Mouse (Mus musculus) embryonic facial prominence, embryonic 11.5 days (tissue): ENCODE results near the gene Pfn4. TPM values are rescaled to one million over a fixed set of nuclear protein-coding genes. Genes with fewer than 3 reads are reported as not detected.
"Not testable (repeated sequence)": the region's sequence is repeated elsewhere in the genome, so short reads cannot be mapped to it uniquely, and the experiment has no call there.

ENCODE experiments used
- ATAC-seq: fragments of 200-750 bp; cut with Nextera tagmentation; replicated peaks from 2 replicates; pipeline ENCODE4 v1.8.0; 2017; ENCODE audit warnings: low read depth; ENCODE audit not compliant: insufficient number of reproducible peaks, low FRiP score, low TSS enrichment
- DNase-seq: peaks from one replicate; pipeline ENCODE4 v3.0.0-alpha.2; 2015; ENCODE audit warnings: low spot score
- H3K27ac ChIP-seq: fragments of 300-500 bp; sonication (generic); replicated peaks from 2 replicates; pipeline ENCODE4 v1.5.1; 2014; ENCODE audit warnings: mild to moderate bottlenecking, low read depth, low read length, control low read depth
- H3K27me3 ChIP-seq: fragments of 300-500 bp; sonication (generic); 2 replicates; pipeline ENCODE4 v1.6.1; 2014; ENCODE audit warnings: mild to moderate bottlenecking, low read length, moderate library complexity, mixed read lengths; ENCODE audit not compliant: control insufficient read depth, insufficient read depth
- H3K36me3 ChIP-seq: fragments of 300-500 bp; sonication (generic); replicated peaks from 2 replicates; pipeline ENCODE4 v1.6.1; 2014; ENCODE audit warnings: low read depth, mild to moderate bottlenecking, low read length, moderate library complexity, mixed read lengths; ENCODE audit not compliant: control insufficient read depth, insufficient read depth
- H3K4me1 ChIP-seq: fragments of 300-500 bp; sonication (generic); 2 replicates; pipeline ENCODE4 v1.6.1; 2014; ENCODE audit warnings: low read length, mixed read lengths; ENCODE audit not compliant: control insufficient read depth, insufficient read depth
- H3K4me2 ChIP-seq: fragments of 300-500 bp; sonication (generic); 2 replicates; pipeline ENCODE4 v1.6.1; 2014; ENCODE audit warnings: low read depth, mild to moderate bottlenecking, control low read depth, low read length, moderate library complexity
- H3K4me3 ChIP-seq: fragments of 300-500 bp; sonication (generic); 2 replicates; pipeline ENCODE4 v1.5.1; 2014; ENCODE audit warnings: low read depth, low read length, control low read depth
- H3K9ac ChIP-seq: fragments of 300-500 bp; sonication (generic); replicated peaks from 2 replicates; pipeline ENCODE4 v1.6.1; 2014; ENCODE audit warnings: mild to moderate bottlenecking, control low read depth, low read length
- H3K9me3 ChIP-seq: fragments of 300-500 bp; sonication (generic); replicated peaks from 2 replicates; pipeline ENCODE4 v1.6.1; 2016; ENCODE audit warnings: mild to moderate bottlenecking, low read length, inconsistent platforms, mixed read lengths; ENCODE audit not compliant: control insufficient read depth
- WGBS: fragments of 180-500 bp; shearing (Covaris S2); extraction: QIAGEN DNeasy Blood & Tissue Kit; methylation state at CpG from one replicate; pipeline ENCODE4 v1.1.7; 2014; 5-methylcytosine and 5-hydroxymethylcytosine counted together
- polyA plus RNA-seq: library from polyadenylated mRNA; unstranded; fragments of >200 nt; fragmentation: Nextera tagmentation; extraction: Ambion mirVana; gene quantifications from 2 replicates; pipeline ENCODE4 v1.2.1, GENCODE M21; 2014

Gene Pfn4
- polyA plus RNA-seq, 1 experiment from 2014 or later, result 4.9 TPM

DNA sequence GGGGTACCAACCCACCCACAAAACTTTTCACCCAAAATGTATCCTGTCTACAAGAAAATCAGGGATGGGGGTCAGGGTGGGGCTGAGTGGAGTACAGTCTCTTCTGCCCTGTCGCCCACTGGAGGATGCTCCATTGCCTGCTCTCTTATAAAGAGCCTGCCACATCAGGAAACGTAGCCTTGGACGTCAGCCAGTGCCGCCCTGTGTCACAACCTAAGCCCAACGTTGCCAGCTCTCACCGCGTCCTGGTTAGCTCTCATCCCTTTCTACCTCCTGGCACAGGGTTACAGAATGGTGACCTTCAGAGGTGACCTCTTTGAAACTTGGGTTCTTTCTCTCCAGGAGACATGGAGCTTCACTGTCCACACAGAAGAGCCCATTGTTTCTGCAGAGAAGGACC is 28.0 kb upstream of the Pfn4 start:
- no peak overlapping the region for H3K4me2 ChIP-seq
- WGBS, result 71% methylated on average over 7 of the region's 7 CpGs
- H3K4me1 ChIP-seq, result no peaks in the 10 kb centered on the region
- H3K9ac ChIP-seq, result no peak overlapping the region
- no peak overlapping the region for H3K27ac ChIP-seq
- DNase-seq (no peak), ATAC-seq (no peak)
- no peaks in the 10 kb centered on the region for H3K36me3 ChIP-seq
- H3K4me3 ChIP-seq, result no peak overlapping the region
- no peaks in the 10 kb centered on the region for H3K27me3 ChIP-seq
- H3K9me3 ChIP-seq, result no peaks in the 10 kb centered on the region

DNA sequence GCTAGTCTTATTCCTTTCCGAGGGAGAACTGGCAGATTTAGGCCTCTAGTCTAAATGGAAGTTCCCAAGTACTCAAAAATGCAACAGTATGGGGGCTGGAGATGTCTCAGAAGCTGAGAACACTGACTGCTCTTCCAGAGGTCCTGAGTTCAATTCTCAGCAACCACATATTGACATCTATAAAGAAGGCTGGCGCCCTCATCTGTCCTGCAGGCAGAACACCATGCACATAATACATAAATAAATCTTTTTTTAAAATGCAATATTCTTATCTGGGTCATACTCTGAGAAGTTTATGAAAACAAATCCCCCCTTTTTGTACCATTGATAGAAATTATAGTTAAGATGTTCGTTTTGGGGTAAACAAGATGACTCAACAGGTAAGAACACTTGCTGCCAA is 26.6 kb upstream of the Pfn4 start:
- no peaks in the 10 kb centered on the region for H3K36me3 ChIP-seq
- DNase-seq, result no peak
- no peaks in the 10 kb centered on the region for H3K4me1 ChIP-seq
- H3K9me3 ChIP-seq, result no peaks in the 10 kb centered on the region
- no peaks in the 10 kb centered on the region for H3K27me3 ChIP-seq
- no peak overlapping the region for H3K27ac ChIP-seq
- H3K4me3 ChIP-seq, result no peak overlapping the region
- 83% methylated on average over 3 of the region's 3 CpGs for WGBS
- no peak overlapping the region for H3K4me2 ChIP-seq
- ATAC-seq, result no peak
- H3K9ac ChIP-seq, result no peak overlapping the region

DNA sequence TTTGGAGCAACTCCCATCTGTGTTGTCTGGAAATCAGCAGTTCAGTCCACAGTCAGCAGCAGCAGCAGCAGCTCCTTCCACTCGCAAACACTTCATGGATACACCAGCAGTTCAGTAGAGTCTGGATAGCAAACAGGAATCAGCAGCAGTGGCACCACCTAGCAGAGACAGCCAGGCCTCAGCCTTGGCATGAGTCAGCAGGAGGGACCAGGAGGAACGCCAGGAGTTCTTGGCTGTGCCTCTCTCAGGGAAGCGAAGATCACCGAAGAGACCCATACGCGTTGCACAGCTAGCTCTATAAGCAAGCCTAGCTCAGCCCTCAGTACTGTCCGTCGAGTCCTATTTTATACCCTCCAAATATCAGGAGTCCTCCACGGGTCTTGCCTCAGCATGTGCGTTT is 24.3 kb upstream of the Pfn4 start:
- Histone ChIP-seq H3K36me3 (no peaks in the 10 kb centered on the region), H3K9ac (no peak overlapping the region), H3K4me2 (no peak overlapping the region), H3K27ac (no peak overlapping the region), H3K4me3 (no peak overlapping the region), H3K27me3 (no peaks in the 10 kb centered on the region), H3K9me3 (no peaks in the 10 kb centered on the region), H3K4me1 (no peaks in the 10 kb centered on the region)
- WGBS, result 92% methylated on average over 10 of the region's 10 CpGs
- ATAC-seq (no peak), DNase-seq (no peak)

DNA sequence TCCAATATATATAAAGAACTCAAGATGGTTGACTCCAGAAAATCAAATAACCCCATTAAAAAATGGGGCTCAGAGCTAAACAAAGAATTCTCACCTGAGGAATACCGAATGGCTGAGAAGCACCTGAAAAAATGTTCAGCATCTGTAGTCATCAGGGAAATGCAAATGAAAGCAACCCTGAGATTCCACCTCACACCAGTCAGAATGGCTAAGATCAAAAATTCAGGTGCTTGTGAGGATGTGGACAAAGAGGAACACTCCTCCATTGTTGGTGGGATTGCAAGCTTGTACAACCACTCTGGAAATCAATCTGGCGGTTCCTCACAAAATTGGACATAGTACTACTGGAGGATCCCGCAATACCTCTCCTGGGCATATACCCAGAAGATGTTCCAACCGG is 14.4 kb upstream of the Pfn4 start:
- not testable (repeated sequence) for H3K4me3 ChIP-seq, H3K4me1 ChIP-seq, H3K27me3 ChIP-seq, DNase-seq, H3K9ac ChIP-seq, H3K9me3 ChIP-seq, H3K4me2 ChIP-seq, H3K27ac ChIP-seq, ATAC-seq, H3K36me3 ChIP-seq
- WGBS, result 91% methylated on average over 4 of the region's 4 CpGs

DNA sequence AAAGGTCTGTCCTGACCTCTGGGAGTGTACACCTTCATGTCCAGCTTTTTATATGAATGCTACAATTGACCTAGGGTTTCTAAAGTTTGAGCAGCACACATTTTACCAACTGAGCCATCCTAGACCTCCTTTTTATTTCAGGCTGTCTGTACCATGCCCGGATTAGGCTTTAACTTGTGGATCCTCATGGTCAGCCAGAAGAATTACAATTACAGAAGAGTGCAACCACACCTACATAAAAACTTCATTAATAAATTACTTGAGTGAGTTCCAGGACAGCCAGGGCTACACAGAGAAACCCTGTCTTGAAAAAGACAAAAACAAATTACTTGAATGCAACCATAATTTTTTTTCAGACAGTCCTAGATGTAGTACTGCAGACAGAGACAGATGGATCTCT is 11.8 kb upstream of the Pfn4 start:
- no peak for DNase-seq
- WGBS, result 76% methylated on average over 1 of the region's 1 CpGs
- ATAC-seq, result no peak
- H3K9ac ChIP-seq, result no peak overlapping the region
- no peak overlapping the region for H3K4me2 ChIP-seq
- H3K27ac ChIP-seq, result no peak overlapping the region
- H3K4me1 ChIP-seq, result no peaks in the 10 kb centered on the region
- H3K27me3 ChIP-seq, result no peaks in the 10 kb centered on the region
- H3K9me3 ChIP-seq, result no peaks in the 10 kb centered on the region
- H3K4me3 ChIP-seq, result no peak overlapping the region
- H3K36me3 ChIP-seq, result no peaks in the 10 kb centered on the region

DNA sequence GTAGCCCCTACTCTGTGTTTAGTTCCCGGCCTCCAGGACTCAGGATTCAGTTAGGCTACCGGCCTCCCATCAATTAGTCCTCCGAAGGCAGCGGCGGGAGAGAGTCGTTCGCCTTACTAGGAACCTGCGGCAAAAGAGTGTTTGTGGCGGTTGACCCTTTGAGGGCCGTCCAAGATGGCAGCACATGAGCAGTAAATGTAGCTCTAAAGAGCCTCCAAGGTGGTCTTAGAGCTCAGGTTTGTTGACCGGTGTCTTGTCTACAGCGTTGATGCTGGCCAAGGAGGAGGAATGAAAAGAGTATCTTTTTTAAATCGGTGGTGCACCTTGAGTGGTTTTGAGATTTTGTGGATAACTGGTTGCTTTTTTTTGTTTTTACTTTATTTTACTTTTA is 506 bp downstream of the Pfn4 start:
- ATAC-seq, result peak; percentile 27
- H3K27ac ChIP-seq, result no peak overlapping the region
- H3K27me3 ChIP-seq, result no peaks in the 10 kb centered on the region
- no peaks in the 10 kb centered on the region for H3K36me3 ChIP-seq
- H3K9ac ChIP-seq, result peak overlapping the region; percentile 65
- no peaks in the 10 kb centered on the region for H3K4me1 ChIP-seq
- peak overlapping the region; percentile 50 for H3K4me2 ChIP-seq
- peak overlapping the region; percentile 41 for H3K4me3 ChIP-seq
- no peak for DNase-seq
- no peaks in the 10 kb centered on the region for H3K9me3 ChIP-seq
- WGBS, result 17% methylated on average over 13 of the region's 13 CpGs

DNA sequence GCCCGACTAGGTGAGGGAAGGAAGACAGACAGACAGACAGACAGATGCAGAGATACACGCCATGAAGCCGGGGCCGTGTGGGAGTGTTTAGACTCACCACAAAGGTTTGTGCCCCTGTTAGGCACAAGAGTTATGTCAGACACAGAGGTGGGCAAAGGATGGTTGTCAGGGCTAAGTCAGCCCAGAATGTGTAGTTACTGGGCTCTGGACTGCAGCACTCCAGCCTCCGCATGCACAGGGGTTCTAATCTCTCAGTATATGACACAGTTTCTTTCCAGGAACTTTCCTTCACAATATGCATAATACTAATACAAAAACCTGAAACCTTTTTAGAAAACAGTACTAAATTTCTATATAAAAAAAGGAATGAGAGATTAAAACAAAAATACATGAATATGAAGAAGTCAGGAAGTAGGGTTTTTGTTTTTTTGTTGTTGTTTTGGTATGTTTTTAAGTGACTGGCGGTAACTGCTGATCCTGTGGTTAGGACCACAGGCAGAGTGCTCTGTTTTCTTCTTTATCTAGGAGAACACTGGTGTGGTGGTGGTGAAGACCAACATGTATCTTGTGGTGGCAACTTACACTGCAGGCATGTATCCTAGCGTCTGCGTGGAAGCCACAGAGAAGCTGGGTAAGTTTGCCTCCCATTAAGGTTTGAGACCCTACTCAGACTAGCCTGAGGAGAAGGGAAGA is 6.2 kb downstream of the Pfn4 start:
- Histone ChIP-seq H3K4me3 (no peak overlapping the region), H3K4me2 (no peak overlapping the region), H3K27me3 (no peaks in the 10 kb centered on the region), H3K4me1 (no peaks in the 10 kb centered on the region), H3K27ac (no peak overlapping the region), H3K9me3 (no peaks in the 10 kb centered on the region), H3K36me3 (no peaks in the 10 kb centered on the region), H3K9ac (no peak overlapping the region)
- 85% methylated on average over 8 of the region's 8 CpGs for WGBS
- DNase-seq, result no peak
- ATAC-seq, result no peak

DNA sequence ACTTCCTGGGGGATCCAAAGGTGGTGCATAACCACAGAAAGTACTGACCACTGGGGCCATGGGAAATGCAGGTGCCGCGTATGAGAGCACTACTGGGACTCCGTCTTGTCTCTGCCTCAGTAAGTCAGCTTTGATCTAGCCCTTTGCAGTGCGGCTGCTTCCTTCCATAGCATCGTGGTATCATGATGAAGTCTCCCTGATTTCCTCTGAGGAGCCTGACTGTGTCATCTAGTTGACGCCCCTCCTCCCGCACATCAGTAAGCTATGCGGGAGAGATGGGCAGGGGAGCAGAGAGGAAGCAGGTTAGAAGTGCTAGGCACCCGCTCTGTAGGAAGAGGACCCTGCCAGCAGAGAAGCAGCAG is 6.7 kb downstream of the Pfn4 start:
- H3K27me3 ChIP-seq, result no peaks in the 10 kb centered on the region
- H3K27ac ChIP-seq, result no peak overlapping the region
- ATAC-seq (no peak), DNase-seq (no peak)
- no peaks in the 10 kb centered on the region for H3K4me1 ChIP-seq
- no peak overlapping the region for H3K4me2 ChIP-seq
- 85% methylated on average over 9 of the region's 9 CpGs for WGBS
- no peak overlapping the region for H3K4me3 ChIP-seq
- no peaks in the 10 kb centered on the region for H3K36me3 ChIP-seq
- H3K9me3 ChIP-seq, result no peaks in the 10 kb centered on the region
- no peak overlapping the region for H3K9ac ChIP-seq
